Mouse (Mus musculus): Measurements from ENCODE around the gene Qser1.
"Not testable (repeated sequence)": the region's sequence is repeated elsewhere in the genome, so short reads cannot be mapped to it uniquely, and the experiment has no call there.

Qser1 gene

DNA sequence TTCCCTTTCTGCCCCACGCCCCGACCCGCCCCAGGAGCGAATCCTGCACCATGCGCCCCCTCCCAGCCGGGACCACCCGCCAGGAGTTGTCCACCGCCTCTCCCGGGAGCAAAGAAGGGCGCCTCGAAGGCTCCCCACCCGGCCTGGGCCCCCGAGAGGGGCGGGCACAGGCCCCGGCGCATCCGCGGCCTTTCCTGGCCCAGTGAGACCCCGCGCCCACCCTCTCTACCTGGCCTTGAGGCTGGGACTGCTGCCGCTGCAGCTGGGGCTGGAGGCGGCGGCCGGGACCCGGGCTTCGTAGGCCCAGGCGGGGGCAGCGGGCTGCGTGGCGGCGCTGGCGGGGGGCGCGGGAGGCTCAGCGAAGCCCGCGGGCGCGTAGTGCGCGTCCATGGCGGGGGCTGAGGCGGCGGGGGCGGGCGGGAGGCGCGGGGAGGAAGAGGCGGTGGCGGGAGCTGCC lies at the start of gene Qser1:
TSS of gene Qser1 (minus strand) at position 390 of the 457 bp plus-strand sequence.
- no peak for DNase-seq

DNA sequence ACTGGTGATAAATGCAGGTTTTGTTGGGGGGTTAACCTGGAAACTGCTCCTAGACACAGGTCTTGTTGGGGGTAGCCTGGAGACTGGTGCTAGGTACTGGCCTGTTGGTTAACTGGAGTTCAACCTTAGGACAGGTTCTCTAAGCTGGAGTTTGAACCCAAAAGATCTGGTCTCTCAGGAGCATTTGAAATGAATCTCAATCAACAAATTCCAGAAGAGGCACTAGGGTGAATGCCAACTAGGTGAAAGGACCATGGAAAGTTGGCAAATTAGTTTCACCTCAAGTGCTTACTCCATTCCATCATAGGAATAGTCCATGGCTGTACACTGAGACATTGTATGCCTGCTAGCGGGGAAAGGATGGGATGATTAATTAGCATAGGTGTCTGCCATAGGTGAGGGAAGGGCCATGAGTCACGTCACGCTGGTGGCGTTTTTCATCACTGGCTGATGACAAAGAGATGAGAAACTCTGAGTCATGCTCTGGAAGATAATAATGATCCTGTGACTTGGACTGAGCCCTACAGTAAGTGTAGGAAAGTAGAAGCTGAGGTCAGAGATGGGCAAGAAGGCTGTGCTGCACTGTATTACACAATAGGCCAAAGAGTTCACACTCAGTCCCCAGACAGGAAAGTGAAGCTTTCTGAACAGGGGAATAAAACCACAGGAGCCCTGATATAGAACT lies 47.8 kb upstream of the Qser1 start:
- DNase-seq, result no peak

DNA sequence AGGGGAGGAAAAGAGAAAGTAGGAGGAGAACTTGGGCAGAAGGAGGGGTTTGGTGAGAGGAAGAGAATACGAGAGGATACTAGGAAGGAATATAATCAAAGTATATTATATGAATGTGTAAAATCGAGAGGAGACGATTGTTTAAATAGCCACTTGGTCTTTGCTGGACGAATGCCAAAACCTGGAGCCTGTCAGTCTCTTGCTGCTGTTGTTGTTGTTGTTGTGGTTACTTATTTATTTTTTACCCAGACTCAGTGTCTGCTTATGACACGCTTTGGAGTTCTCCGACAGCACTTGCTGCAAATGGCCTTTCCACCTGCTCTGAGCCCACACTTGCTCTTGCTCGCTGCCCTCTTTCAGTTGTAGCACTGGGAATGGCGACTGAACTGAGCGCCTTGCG lies 43.9 kb upstream of the Qser1 start:
- DNase-seq, result no peak

DNA sequence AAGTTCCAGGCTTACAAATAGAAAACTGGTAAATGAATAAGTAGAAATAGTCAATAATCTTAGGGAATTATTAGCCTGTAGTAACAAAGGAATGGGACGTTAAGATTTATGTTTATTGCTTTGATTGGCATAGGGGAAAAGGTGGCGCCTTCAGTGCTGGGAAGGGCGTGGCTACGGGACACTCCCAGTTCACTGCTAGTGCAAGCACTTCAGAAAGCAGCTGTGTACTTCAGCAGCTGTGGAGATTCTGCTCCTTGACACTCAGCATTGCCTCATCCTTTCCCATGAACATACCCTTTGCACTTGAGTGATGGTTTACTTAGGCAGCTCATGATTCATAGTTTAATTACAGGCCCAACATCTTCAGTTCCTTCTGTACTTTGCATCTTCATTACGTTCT lies 42.5 kb upstream of the Qser1 start:
- no peak for DNase-seq

DNA sequence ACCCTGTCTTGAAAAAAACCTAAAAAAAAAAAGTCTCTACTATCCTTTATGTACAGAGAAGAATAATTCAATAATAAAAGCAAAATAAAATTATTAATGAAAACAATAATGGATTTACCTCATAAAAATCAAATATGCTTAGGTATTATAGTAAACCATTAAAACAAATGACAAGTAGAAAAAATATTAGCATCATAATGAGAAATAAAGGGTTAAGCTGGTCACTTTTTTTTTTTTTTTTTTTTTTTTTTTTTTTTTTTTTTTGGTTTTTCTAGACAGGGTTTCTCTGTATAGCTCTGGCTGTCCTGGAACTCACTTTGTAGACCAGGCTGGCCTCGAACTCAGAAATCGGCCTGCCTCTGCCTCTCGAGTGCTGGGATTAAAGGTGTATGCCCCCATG lies 41.5 kb upstream of the Qser1 start:
- not testable (repeated sequence) for DNase-seq

DNA sequence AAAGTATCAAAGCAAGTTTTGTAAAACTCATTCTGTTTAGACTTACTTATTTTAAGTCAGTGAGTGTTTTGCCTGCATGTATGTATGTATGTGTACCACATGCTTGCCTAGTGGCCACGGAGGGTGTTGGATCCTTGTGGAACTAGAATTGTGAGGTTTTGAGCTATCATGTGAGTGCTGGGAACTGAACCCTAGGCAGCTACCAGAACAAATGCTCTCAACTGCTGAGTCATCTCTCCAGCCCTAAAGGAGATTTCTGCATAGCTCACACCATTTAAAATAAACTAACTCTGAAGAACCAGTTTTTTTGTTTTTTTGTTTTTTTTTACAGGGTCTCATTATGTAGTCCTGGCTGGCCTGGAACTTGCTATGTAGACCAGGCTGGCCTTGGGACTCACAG lies 39.7 kb upstream of the Qser1 start:
- no peak for DNase-seq

DNA sequence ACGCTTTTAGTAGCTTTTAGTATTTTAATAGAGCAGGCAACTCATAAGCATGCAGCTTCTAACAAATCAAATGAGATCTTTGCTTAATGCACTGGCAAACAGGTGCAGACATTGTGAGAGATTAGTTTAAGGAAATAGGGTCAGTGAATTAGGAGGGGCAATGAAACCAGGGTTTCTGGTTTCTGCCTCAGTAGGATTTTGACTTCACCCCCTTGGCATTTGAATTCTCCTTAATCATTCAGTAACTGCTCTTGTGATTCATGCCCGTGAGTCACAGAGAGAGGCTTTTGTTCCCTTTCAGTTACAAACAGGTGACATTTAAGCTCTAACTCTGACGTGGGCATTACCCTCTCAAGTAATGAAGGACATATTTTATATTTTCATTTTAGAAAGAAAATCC lies 39.2 kb upstream of the Qser1 start:
- no peak for DNase-seq

DNA sequence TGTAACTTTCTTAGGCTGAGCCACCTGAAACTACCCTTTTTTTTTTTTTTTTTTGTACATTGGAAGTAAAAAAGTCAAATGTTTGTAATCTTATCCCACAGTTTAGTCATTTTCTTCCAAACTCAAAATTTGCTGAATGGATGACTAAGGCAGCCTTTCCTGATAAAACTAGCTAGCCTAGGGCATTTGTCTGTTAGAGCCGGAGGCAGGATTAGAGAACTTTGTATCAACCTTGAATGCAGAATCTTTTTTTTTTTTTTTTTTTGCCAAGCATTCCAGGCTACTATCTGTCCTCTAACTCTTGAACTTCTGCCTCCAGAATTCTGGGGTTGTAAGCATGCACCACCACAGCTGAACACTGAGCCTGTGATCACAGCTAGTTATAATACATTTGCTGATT lies 38.3 kb upstream of the Qser1 start:
- no peak for DNase-seq

DNA sequence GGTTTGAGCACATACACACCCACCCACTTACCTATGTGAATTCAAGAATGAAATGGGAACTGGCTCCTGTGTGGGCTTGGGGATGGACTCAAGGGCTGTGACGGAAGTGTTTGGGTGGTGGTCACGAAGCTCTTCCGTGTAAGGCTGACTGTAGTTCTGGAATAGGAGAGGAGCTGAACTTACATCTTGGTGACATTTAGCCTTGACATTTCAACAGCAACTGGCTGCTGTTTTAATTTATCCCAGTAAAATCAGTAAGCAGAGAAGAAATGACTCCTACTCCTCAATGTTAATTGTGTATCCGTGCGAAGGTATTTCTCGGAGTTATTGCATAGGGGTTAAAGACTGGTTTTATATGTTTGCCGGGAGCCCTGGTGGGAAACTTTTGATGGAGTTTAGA lies 36.0 kb upstream of the Qser1 start:
- DNase-seq, result no peak

DNA sequence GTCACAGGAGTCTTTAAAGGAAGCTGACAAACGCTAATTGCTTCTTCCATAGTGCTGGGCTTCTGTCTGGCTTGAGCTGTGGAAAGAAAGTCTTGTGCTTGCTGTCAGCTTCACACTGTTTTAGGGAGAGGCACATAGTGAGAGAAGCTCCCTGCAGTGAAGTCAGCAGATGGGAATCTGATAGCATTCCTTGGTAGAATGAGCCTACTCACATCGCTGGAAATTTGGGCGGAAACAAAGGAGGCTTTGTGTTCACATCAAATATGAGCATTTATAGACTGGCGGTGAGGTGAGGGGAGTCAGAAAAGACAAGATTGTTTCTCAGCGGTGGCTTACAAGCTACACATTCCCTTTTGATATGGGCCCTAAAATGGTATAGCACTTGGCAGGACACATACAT lies 35.1 kb upstream of the Qser1 start:
- DNase-seq, result no peak

DNA sequence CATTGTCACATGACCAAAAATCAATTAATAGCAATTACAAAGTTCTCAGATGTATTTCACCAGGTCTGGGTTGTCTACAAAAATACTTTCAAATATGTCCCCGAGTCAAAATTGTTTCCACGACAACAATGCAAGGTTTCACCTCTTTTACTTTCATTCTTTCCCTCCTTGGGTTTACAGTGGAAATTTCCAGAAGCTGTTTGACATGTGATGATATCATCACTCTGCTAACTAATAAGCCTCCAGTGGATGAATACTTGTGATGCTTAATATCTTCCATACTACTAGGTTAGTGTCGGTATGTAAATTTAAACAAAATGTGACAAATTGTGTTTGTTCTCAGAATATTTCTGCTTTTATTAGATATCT lies 33.4 kb upstream of the Qser1 start:
- DNase-seq, result no peak

DNA sequence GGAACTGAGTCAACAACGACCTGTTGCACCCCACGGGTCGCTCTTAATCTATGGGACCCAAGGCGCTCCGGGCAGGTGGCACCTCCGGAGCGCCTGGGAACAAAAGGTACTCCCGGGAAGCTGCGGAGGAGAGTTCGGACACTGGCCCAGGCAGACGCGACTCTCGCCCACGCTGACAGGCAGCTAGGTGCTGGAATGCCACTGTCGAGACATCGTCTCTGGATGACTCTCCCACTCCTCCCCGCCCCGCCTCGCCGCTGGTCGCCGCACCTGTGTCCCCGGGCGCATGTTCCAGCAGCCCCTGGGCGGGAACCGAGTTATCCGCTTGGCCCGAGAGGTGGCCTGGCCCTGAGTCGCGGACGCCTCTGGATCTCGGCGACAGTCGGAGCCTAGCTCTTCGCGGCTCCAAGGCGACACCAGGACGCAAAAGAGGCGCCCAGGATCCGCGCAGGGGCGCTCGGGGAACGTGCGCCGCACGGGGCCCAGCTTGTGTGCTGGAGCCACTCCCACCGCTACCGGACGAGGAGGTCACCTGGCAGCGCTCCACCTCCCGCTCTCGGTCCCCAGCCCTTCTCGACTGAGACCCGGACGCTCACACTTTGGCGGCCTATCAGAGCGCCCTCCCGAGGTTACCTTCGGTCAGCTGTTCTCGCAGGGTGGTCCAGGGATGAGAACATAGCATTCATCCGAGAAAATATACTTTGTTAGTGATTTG lies 32.9 kb upstream of the Qser1 start, which contains the start of gene Prrg4:
TSS of gene Prrg4 (minus strand) at position 601 of the 715 bp plus-strand sequence.
- peak; percentile 42 for DNase-seq

DNA sequence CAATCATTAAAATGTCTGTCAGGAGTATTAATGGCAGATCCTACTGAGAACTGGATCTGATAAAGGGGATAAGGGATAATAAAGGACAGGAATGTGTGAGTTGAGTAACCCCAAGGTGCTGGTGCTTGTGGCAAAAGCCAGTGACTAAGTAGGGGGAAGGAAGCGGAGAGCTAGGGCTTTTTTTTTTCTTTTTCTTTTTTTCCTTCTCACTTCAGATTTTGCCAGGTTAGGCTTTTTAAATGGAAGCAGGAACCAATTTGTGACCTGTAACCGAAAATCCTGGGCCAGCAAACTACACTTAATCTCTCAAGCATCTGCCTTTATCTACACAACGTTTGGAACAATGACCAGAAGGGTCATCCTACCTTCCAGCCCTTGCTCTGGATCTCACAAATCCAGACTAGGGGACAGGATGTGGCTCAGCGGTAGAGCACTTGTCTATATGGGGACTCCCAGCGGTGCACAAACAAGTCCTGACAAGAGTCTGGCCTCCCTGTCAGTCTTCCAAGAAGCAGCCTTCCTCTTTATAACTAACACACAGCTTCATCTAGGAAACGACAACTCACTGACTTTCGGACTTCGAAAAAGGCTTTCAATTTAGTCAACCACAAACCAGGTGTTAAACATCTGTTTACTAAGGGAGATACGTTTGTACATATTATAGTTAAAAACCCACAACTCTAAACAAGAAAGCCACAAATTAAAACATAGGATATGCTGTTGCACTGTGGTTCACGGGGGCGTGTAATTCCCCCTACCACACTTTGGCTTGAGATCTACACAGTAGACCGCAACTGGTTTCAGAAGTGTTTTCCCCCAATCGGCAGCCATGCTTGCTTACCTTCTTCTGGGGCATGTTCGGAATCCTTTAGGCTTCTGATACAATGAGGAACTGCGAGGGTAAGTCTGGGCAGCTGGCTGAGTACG lies 31.9 kb upstream of the Qser1 start:
- DNase-seq, result no peak

DNA sequence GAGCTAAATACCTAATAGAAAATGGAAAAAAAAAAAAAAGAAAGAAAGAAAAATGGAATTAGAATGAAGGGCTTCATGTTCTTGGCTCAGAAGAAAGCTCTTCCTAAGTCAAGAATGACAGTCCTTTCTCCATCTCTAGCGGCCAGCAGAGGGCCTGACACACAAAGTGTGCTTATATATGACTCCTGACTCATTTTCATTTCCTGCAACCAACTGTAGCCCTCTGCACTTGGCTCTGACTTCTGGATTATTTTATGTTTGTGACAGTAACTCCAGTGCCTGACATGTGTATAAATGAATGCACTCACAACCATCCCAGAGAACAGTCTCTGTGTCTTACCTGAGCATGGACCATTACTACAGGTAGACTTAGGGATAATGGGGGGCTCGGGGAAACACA lies 31.1 kb upstream of the Qser1 start:
- DNase-seq, result peak; percentile 12

DNA sequence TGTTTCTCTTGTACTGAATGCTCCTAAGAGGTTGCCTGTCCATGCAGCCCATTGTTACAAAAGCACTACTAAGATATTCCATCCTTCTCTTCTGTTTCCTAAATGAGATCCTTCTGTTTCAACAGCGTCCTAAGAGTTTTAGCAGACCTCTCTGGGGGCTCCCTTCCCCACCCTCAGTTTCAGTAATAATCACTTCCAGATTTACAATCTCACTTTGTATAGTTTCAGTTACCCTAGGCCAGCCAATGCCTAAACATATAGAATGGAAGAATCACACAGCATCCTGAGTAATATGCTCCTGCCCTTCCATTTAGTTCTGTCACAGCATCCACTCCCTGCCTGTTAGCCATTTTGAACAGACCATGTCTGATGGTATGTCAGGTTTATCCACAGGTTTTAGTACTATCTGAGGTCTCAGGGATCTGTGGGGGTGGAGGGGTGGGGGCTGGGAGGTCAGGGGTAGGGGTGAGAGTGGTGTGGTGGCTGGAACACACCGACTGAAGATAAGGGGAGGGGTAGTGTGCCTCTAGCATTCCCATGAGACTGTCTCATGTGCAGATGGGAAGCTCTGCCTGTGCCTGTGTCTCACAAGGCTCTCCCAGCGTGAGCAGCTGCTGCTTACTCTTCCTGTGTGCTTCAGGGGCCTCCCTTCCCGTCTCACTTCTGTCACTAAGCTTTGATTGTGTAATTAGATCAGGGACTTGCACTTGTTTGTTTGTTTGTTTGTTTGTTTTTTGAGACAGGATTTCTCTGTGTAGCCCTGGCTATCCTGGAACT lies 30.3 kb upstream of the Qser1 start:
- DNase-seq, result no peak

DNA sequence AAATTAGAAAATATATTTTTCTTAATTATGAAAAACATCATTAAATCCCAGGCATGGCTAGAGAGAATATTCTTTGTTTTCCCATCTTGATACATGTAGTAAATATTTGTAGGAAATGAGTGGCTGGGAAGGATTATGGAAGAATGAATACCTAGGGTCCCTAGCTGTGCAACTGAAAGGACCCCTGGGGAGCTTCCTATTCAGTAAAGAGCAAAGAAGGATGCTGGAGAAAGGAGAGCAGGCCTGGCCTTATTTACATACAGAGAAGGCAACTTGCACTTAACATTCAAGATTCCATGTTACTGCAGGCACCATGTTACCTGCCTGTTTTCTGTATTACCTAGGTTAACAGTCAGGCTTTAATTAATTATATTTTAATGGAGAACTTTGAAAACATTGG lies 26.0 kb upstream of the Qser1 start:
- no peak for DNase-seq

DNA sequence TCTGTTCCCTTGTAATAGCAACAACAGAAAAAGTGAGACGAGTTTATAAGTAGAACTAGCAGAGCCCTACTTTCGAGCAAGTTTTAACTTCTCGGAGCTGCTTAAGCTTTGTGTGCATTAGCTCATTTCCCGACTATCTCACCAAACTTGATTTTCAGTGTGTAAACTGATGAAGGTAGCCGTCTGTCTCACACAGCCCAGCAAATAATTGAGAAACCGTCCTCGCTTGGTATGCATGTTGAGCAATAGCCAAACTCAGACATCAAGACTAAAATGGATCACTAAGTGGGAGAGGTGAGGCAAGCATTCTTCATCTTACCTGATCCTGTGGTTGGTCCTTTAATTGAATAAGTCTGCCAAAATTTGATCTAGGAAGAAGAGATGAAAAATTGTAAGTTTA lies 25.2 kb upstream of the Qser1 start:
- DNase-seq, result no peak

DNA sequence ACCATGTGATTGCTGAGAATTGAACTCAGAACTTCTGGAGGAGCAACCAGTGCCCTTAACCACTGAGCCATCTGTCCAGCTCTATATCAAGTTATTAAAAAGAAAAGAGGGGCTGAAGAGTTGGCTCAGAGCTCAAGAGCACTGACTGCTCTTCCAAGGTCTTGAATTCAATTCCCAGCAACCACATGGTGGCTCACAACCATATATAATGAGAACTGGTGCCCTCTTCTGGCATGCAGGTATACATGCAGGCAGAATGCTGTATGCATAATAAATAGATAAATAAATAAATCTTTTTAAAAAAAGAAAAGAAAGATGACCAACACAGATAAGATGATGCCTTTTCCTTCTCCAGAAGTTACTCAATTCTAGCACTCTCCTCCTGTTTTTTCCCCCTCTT lies 24.4 kb upstream of the Qser1 start:
- DNase-seq, result no peak

DNA sequence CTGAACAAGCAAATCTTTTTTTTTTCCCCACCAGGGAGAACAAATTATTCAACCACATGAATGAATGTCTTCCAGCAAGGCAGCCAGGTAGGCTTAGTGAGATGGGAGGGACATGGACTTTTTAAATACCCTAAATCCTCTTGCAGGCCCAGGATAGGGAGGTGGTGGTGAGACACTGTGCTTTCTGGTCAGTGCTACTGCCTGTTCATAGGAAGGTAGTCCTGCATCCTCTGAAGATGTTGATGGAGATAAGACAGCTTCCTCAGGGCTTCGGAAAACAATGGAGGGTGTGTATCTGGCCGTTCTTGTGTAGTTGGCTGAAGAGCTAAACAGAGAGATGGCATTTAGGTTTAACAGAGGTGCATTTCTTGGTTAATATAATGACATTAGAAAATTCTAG lies 15.9 kb upstream of the Qser1 start:
- DNase-seq, result no peak

DNA sequence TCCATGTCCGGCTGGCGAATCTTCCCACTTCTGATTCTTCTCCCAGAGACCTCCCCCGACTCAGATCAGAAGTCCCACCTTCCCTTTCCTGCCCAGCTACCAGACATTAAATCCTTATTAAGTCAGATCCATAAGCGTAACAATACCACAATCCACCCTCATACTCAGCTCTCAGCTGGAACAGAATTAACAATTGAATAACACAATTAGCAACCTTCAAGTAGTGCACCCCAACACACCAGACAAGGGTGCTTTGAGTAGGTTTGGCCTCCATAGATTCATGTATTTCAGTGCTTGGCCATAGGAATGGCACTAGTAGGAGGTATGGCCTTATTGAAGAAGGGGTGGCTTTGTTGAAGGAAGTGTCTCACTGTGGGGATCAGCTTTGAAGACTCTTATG lies 9.6 kb upstream of the Qser1 start:
- DNase-seq, result no peak

DNA sequence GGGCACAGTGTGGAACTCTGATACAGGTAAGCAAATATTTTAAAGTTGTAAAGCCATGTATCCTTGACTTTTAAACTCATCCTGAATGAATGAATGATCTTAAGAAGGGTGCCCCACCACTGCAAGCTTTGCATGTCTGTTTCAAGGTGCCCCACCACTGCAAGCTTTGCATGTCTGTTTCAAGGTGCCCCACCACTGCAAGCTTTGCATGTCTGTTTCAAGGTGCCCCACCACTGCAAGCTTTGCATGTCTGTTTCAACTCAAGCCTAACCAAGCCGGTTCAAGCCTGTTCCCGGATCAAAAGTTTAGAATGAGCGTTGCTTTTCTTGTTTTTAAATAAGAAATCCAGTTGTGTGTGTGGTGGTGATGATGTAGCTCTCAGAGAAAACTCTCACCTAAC lies 2.2 kb upstream of the Qser1 start:
- DNase-seq, result not testable (repeated sequence)

DNA sequence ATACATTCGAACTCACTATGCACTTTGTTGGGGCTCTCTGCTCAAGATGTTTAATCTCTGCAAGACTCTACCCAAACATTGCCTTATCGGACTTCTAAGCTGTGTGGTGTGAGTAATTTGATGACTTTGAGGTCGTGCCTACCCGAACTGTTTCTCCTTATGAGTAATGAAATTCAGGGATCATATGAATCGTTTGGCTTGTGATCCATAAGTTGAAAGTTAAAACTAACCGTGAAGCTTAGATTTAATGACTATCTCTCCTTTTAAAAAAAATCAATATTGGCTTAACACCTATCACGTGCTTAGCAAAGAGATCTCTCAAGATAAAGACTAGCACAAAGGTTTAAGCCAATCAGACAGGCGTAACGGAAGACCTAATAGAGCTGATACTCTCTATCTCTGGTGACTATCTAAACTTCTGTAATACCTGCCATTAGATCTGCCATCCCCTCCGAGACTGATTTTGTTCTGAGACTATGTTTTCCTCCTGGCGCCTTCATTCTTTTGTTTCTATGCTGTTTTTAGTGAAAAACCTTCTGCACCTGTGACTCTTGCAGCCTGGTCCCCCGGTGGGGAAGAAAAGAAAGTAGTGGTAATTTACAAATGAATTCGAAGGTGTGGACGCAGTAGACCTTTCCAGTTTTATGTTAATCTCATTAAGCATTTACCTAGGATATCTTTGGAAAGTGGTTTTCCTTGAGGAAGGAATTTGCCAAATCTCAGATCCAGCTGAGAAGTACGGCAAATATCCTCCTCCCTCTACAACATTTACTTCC lies 1.2 kb upstream of the Qser1 start:
- DNase-seq, result no peak

All from right cerebral cortex, postnatal 14 days (tissue).